Mouse (Mus musculus) stomach, embryonic 14.5 days (tissue): ENCODE results near the gene Snta1. TPM values are rescaled to one million over a fixed set of nuclear protein-coding genes. Genes with fewer than 3 reads are reported as not detected.
A peak's percentile ranks its signal among the peaks of the same experiment; 100 is the strongest.
"Not testable (repeated sequence)": the region's sequence is repeated elsewhere in the genome, so short reads cannot be mapped to it uniquely, and the experiment has no call there.

ENCODE experiments used
- ATAC-seq: fragments of 200-750 bp; cut with Nextera tagmentation; 2 replicates; pipeline ENCODE4 v1.8.0; 2017; ENCODE audit warnings: low read depth, moderate TSS enrichment; ENCODE audit not compliant: insufficient number of reproducible peaks, insufficient read depth, low FRiP score
- H3K27ac ChIP-seq: fragments of 300-500 bp; sonication (generic); 2 replicates; pipeline ENCODE4 v1.5.1; 2014; ENCODE audit warnings: mild to moderate bottlenecking, low read length, moderate library complexity, mixed read lengths
- H3K27me3 ChIP-seq: fragments of 300-500 bp; sonication (generic); 2 replicates; pipeline ENCODE4 v1.6.1; 2014; ENCODE audit warnings: low read length, control low read depth, mixed read lengths; ENCODE audit not compliant: control insufficient read depth, insufficient read depth
- H3K36me3 ChIP-seq: fragments of 300-500 bp; sonication (generic); 2 replicates; pipeline ENCODE4 v1.6.1; 2014; ENCODE audit warnings: mild to moderate bottlenecking, control low read depth, low read length, moderate library complexity, mixed read lengths; ENCODE audit not compliant: control insufficient read depth, insufficient read depth
- H3K4me1 ChIP-seq: fragments of 300-500 bp; sonication (generic); 2 replicates; pipeline ENCODE4 v1.6.1; 2014; ENCODE audit warnings: low read length, control low read depth, mixed read lengths; ENCODE audit not compliant: control insufficient read depth, insufficient read depth
- H3K4me2 ChIP-seq: fragments of 300-500 bp; sonication (generic); replicated peaks from 2 replicates; pipeline ENCODE4 v1.6.1; 2014; ENCODE audit warnings: low read depth, low read length, control low read depth
- H3K4me3 ChIP-seq: fragments of 300-500 bp; sonication (generic); 2 replicates; pipeline ENCODE4 v1.5.1; 2014; ENCODE audit warnings: low read depth, low read length, control low read depth
- H3K9ac ChIP-seq: fragments of 300-500 bp; sonication (generic); replicated peaks from 2 replicates; pipeline ENCODE4 v1.6.1; 2014; ENCODE audit warnings: low read depth, mild to moderate bottlenecking, control low read depth, low read length, moderate library complexity, mixed read lengths
- H3K9me3 ChIP-seq: fragments of 300-500 bp; sonication (generic); 2 replicates; pipeline ENCODE4 v1.6.1; 2016; ENCODE audit warnings: low read depth, low read length, control low read depth; ENCODE audit not compliant: control insufficient read depth
- WGBS: fragments of 180-500 bp; shearing (Covaris S2); extraction: QIAGEN DNeasy Blood & Tissue Kit; methylation state at CpG from one replicate; pipeline ENCODE4 v1.1.7; 2014; 5-methylcytosine and 5-hydroxymethylcytosine counted together
- polyA plus RNA-seq: library from polyadenylated mRNA; unstranded; fragments of >200 nt; fragmentation: Nextera tagmentation; extraction: Ambion mirVana; gene quantifications from 2 replicates; pipeline ENCODE4 v1.2.1, GENCODE M21; 2014

Snta1 gene
- polyA plus RNA-seq, 1 experiment from 2014 or later, result 2.4 TPM

DNA sequence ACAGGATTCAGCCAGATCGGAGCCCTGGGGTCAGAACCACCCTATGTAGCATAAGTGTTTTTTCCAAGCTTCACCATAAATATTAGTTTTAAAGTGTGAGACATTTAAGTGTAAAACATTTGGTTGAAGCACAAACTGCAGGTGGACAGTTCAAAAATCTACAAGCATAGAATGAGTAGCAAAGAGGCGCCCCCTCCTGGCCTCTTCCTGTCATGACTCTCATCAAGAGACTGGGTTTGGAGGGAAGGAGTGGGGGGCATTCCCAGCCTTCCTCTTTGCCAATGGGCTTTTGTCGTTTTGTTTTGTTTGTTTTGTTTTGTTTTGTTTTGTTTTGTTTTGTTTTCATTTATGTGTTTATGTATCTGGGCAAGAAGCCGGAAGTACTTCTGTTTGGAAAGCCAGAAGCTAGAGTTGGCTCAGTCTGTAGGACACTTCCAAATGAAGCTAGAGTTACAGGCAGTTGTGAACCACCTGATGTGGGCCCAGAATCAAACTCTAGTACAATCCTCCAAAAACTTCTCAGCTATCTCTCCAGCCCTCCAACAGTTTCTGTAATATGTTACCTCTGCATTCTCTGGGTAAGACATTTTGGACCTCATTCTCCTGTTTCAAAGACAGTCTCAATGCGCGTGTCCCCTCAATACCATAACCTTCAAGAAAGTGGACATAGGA is 33.8 kb downstream of the Snta1 start:
- H3K9me3 ChIP-seq, result no peaks in the 10 kb centered on the region
- H3K27ac ChIP-seq, result no peak overlapping the region
- H3K4me1 ChIP-seq, result no peaks in the 10 kb centered on the region
- H3K4me2 ChIP-seq, result no peak overlapping the region
- H3K9ac ChIP-seq, result no peak overlapping the region
- H3K36me3 ChIP-seq, result no peaks in the 10 kb centered on the region
- ATAC-seq, result no peak
- H3K27me3 ChIP-seq, result no peaks in the 10 kb centered on the region
- 55% methylated on average over 6 of the region's 6 CpGs for WGBS
- H3K4me3 ChIP-seq, result no peak overlapping the region

DNA sequence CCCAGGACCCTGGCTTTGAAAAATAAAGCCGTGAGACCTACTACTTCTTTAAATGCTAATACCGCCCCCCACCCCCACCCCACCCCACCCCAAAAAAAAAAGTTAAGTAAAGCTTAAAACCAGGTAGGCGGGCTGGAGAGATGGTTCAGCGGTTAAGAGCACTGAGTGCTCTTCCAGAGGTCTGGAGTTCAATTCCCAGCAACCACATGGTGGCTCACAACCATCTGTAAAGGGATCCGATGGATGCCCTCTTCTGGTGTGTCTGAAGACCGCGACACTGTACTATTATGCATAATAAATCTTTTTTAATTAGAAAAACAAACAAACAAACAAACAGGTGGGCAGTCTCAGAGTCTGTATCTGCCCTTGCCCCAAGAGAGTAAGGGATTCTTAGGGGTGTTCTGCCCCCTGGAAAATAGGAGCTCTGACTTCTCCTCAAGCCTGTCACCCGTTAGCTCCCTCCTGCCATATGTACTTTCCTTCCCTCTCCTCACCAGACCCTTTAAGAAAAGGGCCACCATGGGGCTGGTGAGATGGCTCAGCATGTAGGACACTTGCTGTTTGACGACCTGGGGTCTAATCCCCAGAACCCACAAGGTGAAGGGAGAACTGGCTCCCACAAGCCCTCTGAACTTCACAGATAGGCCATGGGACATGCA is 34.9 kb downstream of the Snta1 start, which contains the start of gene Cdk5rap1:
TSS of gene Cdk5rap1 (minus strand) at position 169 of the 659 bp plus-strand sequence.
- peak; percentile 18; the same call in 1 of the 2 replicates for ATAC-seq
- peaks cover 3% of the 10 kb centered on the region; the same call in 1 of the 2 replicates for H3K36me3 ChIP-seq
- H3K4me1 ChIP-seq, result no peaks in the 10 kb centered on the region
- H3K4me3 ChIP-seq, result peak within 1 kb of the TSS; percentile 88
- H3K27me3 ChIP-seq, result no peaks in the 10 kb centered on the region
- 14% methylated on average over 9 of the region's 9 CpGs for WGBS
- no peaks in the 10 kb centered on the region for H3K9me3 ChIP-seq
- peak within 1 kb of the TSS; percentile 65 for H3K4me2 ChIP-seq
- H3K27ac ChIP-seq, result peak within 1 kb of the TSS; percentile 83
- H3K9ac ChIP-seq, result peak within 1 kb of the TSS; percentile 87

DNA sequence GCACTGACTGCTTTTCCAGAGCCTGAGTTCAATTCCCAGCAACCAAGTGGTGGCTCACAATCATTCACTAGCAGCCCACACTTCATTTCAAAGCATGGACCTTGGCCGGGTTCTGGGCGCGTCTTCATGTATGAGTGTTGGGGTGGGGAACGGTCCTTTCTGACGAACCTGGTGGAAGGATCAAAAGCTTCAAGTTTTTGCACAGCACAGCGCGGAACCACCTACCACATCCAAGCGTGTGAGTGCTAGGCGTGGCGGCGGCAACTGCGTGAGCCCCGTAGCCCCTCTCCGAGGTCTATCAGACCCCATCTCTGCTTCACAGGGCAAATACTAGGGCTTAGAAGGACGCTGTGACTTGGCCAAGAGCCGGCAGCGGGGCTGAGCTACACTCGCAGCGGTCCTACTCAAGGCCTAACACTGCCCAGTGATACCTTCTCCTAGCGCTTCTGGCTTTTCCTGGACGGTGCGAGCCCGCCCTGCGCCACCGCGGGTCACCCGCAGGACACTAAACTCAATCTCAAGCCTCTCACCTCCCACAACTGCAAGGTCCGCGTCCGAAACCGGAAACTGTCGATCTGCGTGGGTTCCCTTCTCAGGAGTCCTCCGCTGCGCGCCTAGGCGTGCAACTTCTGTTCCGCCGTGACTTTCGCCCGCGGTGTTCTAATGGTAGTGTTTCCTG is 35.6 kb downstream of the Snta1 start:
- peak overlapping the region; percentile 83 for H3K27ac ChIP-seq
- no peaks in the 10 kb centered on the region for H3K9me3 ChIP-seq
- WGBS, result under 1% methylated on average over 42 of the region's 42 CpGs
- peaks cover 8% of the 10 kb centered on the region; the same call in 1 of the 2 replicates for H3K36me3 ChIP-seq
- no peaks in the 10 kb centered on the region for H3K27me3 ChIP-seq
- ATAC-seq, result peak; percentile 88
- H3K4me1 ChIP-seq, result no peaks in the 10 kb centered on the region
- peak overlapping the region; percentile 65 for H3K4me2 ChIP-seq
- H3K9ac ChIP-seq, result peak overlapping the region; percentile 87
- H3K4me3 ChIP-seq, result peak overlapping the region; percentile 88

DNA sequence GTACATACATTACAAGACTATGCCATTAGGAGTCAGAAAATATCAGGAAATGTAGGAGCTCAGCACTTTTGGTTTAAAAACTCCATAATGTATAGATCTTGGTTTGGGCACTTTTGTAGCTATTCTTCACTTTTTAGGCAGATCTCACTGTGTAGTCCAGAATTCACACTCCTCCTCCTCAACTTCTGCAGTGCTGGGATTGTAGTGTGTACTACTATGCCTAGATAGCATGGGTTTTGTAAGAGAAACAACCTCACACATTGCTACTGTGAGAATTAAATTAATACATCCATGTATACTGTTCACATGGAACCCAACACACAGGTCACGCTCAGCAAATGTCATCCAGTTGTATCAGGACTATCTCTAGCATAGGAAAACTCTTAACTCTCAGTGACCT is 40.4 kb downstream of the Snta1 start:
- Histone ChIP-seq H3K4me1 (no peaks in the 10 kb centered on the region), H3K9me3 (no peaks in the 10 kb centered on the region), H3K4me2 (no peak overlapping the region), H3K27me3 (no peaks in the 10 kb centered on the region), H3K4me3 (no peak overlapping the region), H3K27ac (no peak overlapping the region), H3K9ac (no peak overlapping the region), H3K36me3 (peaks cover 25% of the 10 kb centered on the region; the same call in 1 of the 2 replicates)
- ATAC-seq, result no peak
- WGBS, result 93% methylated on average over 1 of the region's 1 CpGs

DNA sequence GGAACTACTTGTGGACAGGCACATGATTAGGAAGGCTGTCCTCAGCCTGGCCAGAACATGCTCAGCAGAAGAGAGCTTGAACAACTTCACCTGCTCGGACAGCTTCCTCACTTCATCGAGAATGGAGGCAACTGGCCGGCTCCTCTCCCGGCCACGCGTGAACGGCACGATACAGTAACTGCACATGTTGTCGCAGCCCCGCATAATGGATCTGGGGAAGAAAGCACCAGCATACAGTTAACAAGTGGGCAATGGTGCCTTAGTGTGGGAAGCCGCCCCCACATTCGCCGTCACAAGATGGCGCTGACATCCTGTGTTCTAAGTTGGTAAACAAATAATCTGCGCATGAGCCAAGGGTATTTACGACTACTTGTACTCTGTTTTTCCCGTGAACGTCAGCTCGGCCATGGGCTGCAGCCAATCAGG is 53.9 kb downstream of the Snta1 start:
- ATAC-seq, H3K9ac ChIP-seq, H3K9me3 ChIP-seq, H3K27me3 ChIP-seq, H3K4me1 ChIP-seq: not testable (repeated sequence)
- Histone ChIP-seq H3K27ac (0 out of 2 replicates have a peak overlapping the region, but pooled peaks have one; percentile 30), H3K36me3 (peaks cover 15% of the 10 kb centered on the region), H3K4me2 (peak overlapping the region; percentile 17; the same call in 1 of the 2 replicates), H3K4me3 (peak overlapping the region; percentile 13)
- WGBS, result 70% methylated on average over 15 of the region's 19 CpGs

DNA sequence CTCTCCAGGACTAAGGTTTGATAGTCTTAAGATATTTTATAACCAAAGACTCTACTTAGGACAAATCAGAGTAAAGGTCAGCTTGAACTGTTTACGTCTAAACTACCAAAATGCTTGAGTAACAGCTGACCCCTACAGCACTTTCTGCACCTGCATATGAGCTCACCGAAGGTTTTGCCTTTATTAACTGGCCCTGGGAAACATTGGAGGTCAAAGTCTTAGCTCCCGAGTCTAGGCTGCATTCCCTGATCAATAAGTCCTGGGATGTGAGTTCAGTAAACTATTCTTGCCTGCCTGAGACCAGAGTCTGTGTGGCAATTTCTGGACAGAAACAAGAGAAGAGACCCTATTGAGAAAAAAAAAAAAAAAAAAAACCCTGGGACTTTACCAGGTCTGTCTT is 59.7 kb downstream of the Snta1 start:
- Histone ChIP-seq H3K4me1 (no peaks in the 10 kb centered on the region), H3K4me3 (no peak overlapping the region), H3K4me2 (no peak overlapping the region), H3K36me3 (peaks cover 29% of the 10 kb centered on the region), H3K27me3 (no peaks in the 10 kb centered on the region), H3K9me3 (no peaks in the 10 kb centered on the region), H3K27ac (no peak overlapping the region), H3K9ac (no peak overlapping the region)
- 76% methylated on average over 3 of the region's 3 CpGs for WGBS
- ATAC-seq, result no peak

DNA sequence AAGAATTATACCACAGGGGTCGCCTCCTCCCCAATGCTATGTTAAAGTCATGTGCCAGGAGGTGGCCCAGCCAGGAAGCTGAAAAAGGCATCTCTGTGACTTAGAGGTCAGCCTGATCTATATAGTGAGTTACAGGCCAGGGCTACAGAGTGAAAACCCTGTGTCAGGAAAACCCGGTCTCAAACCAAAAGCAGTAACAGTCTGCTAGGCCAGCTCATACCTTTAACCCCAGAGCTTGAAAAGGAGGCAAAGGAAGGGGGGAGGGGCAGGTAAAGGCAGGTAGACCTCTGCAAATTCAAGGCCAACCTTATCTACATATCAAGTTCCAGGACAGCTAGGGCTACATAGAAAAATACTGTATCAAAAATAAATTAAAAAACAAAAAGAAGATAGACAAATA is 68.5 kb downstream of the Snta1 start:
- Histone ChIP-seq H3K4me3 (no peak overlapping the region), H3K27ac (no peak overlapping the region), H3K9ac (no peak overlapping the region), H3K4me1 (no peaks in the 10 kb centered on the region), H3K36me3 (peaks cover 8% of the 10 kb centered on the region), H3K9me3 (no peaks in the 10 kb centered on the region), H3K4me2 (no peak overlapping the region), H3K27me3 (no peaks in the 10 kb centered on the region)
- ATAC-seq, result no peak
- 72% methylated on average over 2 of the region's 2 CpGs for WGBS

DNA sequence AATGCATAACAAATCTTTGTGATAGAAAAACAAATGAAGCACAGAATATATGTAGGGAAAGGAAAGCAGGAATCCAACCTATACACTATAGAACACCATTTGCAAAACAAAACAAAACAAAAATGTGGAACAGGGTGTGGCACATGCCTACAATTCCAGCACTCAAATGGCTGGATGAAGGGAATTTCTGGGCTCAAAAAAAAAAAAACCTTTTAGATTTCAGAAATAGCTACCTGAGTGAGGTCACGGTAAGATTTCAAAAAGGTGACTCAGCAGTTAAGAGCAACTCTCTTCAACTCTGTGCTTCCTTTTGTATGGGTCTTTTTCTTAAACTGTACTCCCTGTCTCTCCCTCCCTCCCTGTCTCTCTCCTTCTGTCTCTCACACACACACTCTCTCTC is 69.7 kb downstream of the Snta1 start:
- 73% methylated on average over 1 of the region's 1 CpGs for WGBS
- peaks cover 8% of the 10 kb centered on the region for H3K36me3 ChIP-seq
- no peak overlapping the region for H3K27ac ChIP-seq
- H3K9me3 ChIP-seq, result no peaks in the 10 kb centered on the region
- no peak overlapping the region for H3K4me2 ChIP-seq
- no peaks in the 10 kb centered on the region for H3K27me3 ChIP-seq
- no peaks in the 10 kb centered on the region for H3K4me1 ChIP-seq
- H3K9ac ChIP-seq, result no peak overlapping the region
- no peak for ATAC-seq
- H3K4me3 ChIP-seq, result no peak overlapping the region
